Mouse (Mus musculus) heart, embryonic 14.5 days (tissue): ENCODE results near the gene Iqschfp. TPM values are rescaled to one million over a fixed set of nuclear protein-coding genes. Genes with fewer than 3 reads are reported as not detected.

Source experiments
- ATAC-seq: fragments of 200-750 bp; cut with Nextera tagmentation; 2 replicates; pipeline ENCODE4 v1.8.0; 2017; ENCODE audit warnings: low read depth, moderate TSS enrichment; ENCODE audit not compliant: insufficient number of reproducible peaks, insufficient read depth, low FRiP score
- H3K27ac ChIP-seq, 2 experiments: fragments of 200-500 bp in 1 of 2; fragments of 300-500 bp in 1 of 2; sonication (generic) in 1 of 2; replicated peaks in 1 of 2; 2 replicates each; pipeline ENCODE4 v1.5.1; 2012 to 2014; ENCODE audit warnings: low read depth in 2 of 2, low read length in 2 of 2, control low read depth in 1 of 2, mild to moderate bottlenecking in 1 of 2, mixed read lengths in 1 of 2; ENCODE audit not compliant: control insufficient read depth in 1 of 2, insufficient read depth in 1 of 2
- H3K27me3 ChIP-seq: fragments of 300-500 bp; sonication (generic); 2 replicates; pipeline ENCODE4 v1.6.1; 2014; ENCODE audit warnings: mild to moderate bottlenecking, low read length, control low read depth; ENCODE audit not compliant: control insufficient read depth, insufficient read depth
- H3K36me3 ChIP-seq: fragments of 300-500 bp; sonication (generic); 2 replicates; pipeline ENCODE4 v1.6.1; 2014; ENCODE audit warnings: mild to moderate bottlenecking, control low read depth, low read length, mixed read lengths; ENCODE audit not compliant: control insufficient read depth, insufficient read depth
- H3K4me1 ChIP-seq, 2 experiments: fragments of 200-500 bp in 1 of 2; fragments of 300-500 bp in 1 of 2; sonication (generic) in 1 of 2; 2 replicates each; pipeline ENCODE4 v1.6.1; 2012 to 2014; ENCODE audit warnings: low read length in 2 of 2, control low read depth in 1 of 2, mixed read lengths in 1 of 2; ENCODE audit not compliant: control insufficient read depth in 2 of 2, insufficient read depth in 2 of 2
- H3K4me2 ChIP-seq: fragments of 300-500 bp; sonication (generic); 2 replicates; pipeline ENCODE4 v1.6.1; 2014; ENCODE audit warnings: mild to moderate bottlenecking, low read length
- H3K4me3 ChIP-seq, 2 experiments: fragments of 200-500 bp in 1 of 2; fragments of 300-500 bp in 1 of 2; sonication (generic) in 1 of 2; 2 replicates each; pipeline ENCODE4 v1.5.1; 2012 to 2014; ENCODE audit warnings: low read length in 2 of 2, mild to moderate bottlenecking in 2 of 2, control low read depth in 1 of 2, low read depth in 1 of 2, moderate library complexity in 1 of 2; ENCODE audit not compliant: control insufficient read depth in 1 of 2, insufficient read depth in 1 of 2
- H3K9ac ChIP-seq: fragments of 300-500 bp; sonication (generic); 2 replicates; pipeline ENCODE4 v1.6.1; 2014; ENCODE audit warnings: mild to moderate bottlenecking, low read length
- H3K9me3 ChIP-seq: fragments of 300-500 bp; sonication (generic); 2 replicates; pipeline ENCODE4 v1.6.1; 2016; ENCODE audit warnings: low read length, control low read depth; ENCODE audit not compliant: control insufficient read depth
- WGBS: fragments of 180-500 bp; shearing (Covaris S2); extraction: QIAGEN DNeasy Blood & Tissue Kit; methylation state at CpG from one replicate; pipeline ENCODE4 v1.1.7; 2014; 5-methylcytosine and 5-hydroxymethylcytosine counted together
- polyA plus RNA-seq: library from polyadenylated mRNA; unstranded; fragments of >200 nt; fragmentation: Nextera tagmentation; extraction: Ambion mirVana; gene quantifications from 2 replicates; pipeline ENCODE4 v1.2.1, GENCODE M21; 2014

The Iqschfp gene
- polyA plus RNA-seq, 1 experiment from 2014 or later: not detected

- H3K36me3 ChIP-seq: no peaks in the 10 kb centered on the region
- 39% methylated on average over 10 of the region's 10 CpGs for WGBS
- peak overlapping the region; percentile 36 to 53 for H3K27ac ChIP-seq
- peaks cover 24 to 29% of the 10 kb centered on the region in 2 experiments for H3K4me1 ChIP-seq
- H3K9me3 ChIP-seq: no peaks in the 10 kb centered on the region
- no peak overlapping the region for H3K4me3 ChIP-seq
- ATAC-seq: no peak
- peak overlapping the region; percentile 52 for H3K4me2 ChIP-seq
- H3K27me3 ChIP-seq: no peaks in the 10 kb centered on the region
- H3K9ac ChIP-seq: no peak overlapping the region
Measured at GRCm38 (mm10) chr3:68575636-68576340, 683.8 kb downstream of the Iqschfp start.

- 8% methylated on average over 7 of the region's 7 CpGs for WGBS
- Histone ChIP-seq H3K9me3 (no peaks in the 10 kb centered on the region), H3K4me1 (peaks cover 24 to 30% of the 10 kb centered on the region in 2 experiments), H3K4me2 (peak overlapping the region; percentile 52), H3K27me3 (no peaks in the 10 kb centered on the region), H3K27ac (peak overlapping the region; percentile 36 to 53), H3K36me3 (no peaks in the 10 kb centered on the region), H3K9ac (peak overlapping the region; percentile 54; the same call in 1 of the 2 replicates), H3K4me3 (no peak overlapping the region)
- peak; percentile 46 for ATAC-seq
Measured at GRCm38 (mm10) chr3:68576431-68576830, 684.4 kb downstream of the Iqschfp start.

- Histone ChIP-seq H3K36me3 (no peaks in the 10 kb centered on the region), H3K4me3 (no peak overlapping the region), H3K27me3 (no peaks in the 10 kb centered on the region), H3K4me2 (peak overlapping the region; percentile 52), H3K9ac (peak overlapping the region; percentile 54; the same call in 1 of the 2 replicates), H3K4me1 (peaks cover 26 to 34% of the 10 kb centered on the region in 2 experiments), H3K27ac (peak overlapping the region; percentile 36 to 53), H3K9me3 (no peaks in the 10 kb centered on the region)
- 44% methylated on average over 5 of the region's 5 CpGs for WGBS
- ATAC-seq: no peak
Measured at GRCm38 (mm10) chr3:68576948-68577347, 684.9 kb downstream of the Iqschfp start.

- no peaks in the 10 kb centered on the region for H3K27me3 ChIP-seq
- H3K36me3 ChIP-seq: no peaks in the 10 kb centered on the region
- no peak overlapping the region for H3K4me3 ChIP-seq
- H3K9me3 ChIP-seq: no peaks in the 10 kb centered on the region
- H3K9ac ChIP-seq: no peak overlapping the region
- no peak overlapping the region for H3K4me2 ChIP-seq
- WGBS: 61% methylated on average over 13 of the region's 13 CpGs
- peaks cover 32 to 49% of the 10 kb centered on the region in 2 experiments for H3K4me1 ChIP-seq
- H3K27ac ChIP-seq: no peak overlapping the region
- no peak for ATAC-seq
Measured at GRCm38 (mm10) chr3:68581591-68581990, 689.6 kb downstream of the Iqschfp start.

GRCm38 (mm10) chr3:68582103-68582740, 690.2 kb downstream of the Iqschfp start:
- Histone ChIP-seq H3K36me3 (no peaks in the 10 kb centered on the region), H3K9me3 (no peaks in the 10 kb centered on the region), H3K27me3 (no peaks in the 10 kb centered on the region), H3K4me1 (peaks cover 33 to 49% of the 10 kb centered on the region in 2 experiments), H3K4me3 (no peak overlapping the region), H3K4me2 (peak overlapping the region; percentile 70), H3K9ac (peak overlapping the region; percentile 75; the same call in 1 of the 2 replicates), H3K27ac (peak overlapping the region; percentile 95 to 97)
- ATAC-seq: no peak
- WGBS: 76% methylated on average over 12 of the region's 12 CpGs

GRCm38 (mm10) chr3:68583031-68583693, 691.1 kb downstream of the Iqschfp start:
- no peak for ATAC-seq
- Histone ChIP-seq H3K4me3 (peak overlapping the region; percentile 13 to 27; a peak in 2 of 4 replicates), H3K4me1 (peaks cover 40 to 58% of the 10 kb centered on the region in 2 experiments), H3K9me3 (no peaks in the 10 kb centered on the region), H3K27me3 (no peaks in the 10 kb centered on the region), H3K36me3 (no peaks in the 10 kb centered on the region), H3K9ac (peak overlapping the region; percentile 75), H3K27ac (peak overlapping the region; percentile 95 to 97), H3K4me2 (peak overlapping the region; percentile 70)
- 10% methylated on average over 14 of the region's 14 CpGs for WGBS

GRCm38 (mm10) chr3:68583771-68584511, 691.9 kb downstream of the Iqschfp start:
- Histone ChIP-seq H3K4me2 (peak overlapping the region; percentile 70), H3K4me3 (peak overlapping the region; percentile 24 to 27), H3K27ac (peak overlapping the region; percentile 95 to 97), H3K9ac (peak overlapping the region; percentile 75), H3K9me3 (no peaks in the 10 kb centered on the region), H3K4me1 (peaks cover 41 to 65% of the 10 kb centered on the region in 2 experiments), H3K36me3 (no peaks in the 10 kb centered on the region), H3K27me3 (no peaks in the 10 kb centered on the region)
- 30% methylated on average over 14 of the region's 14 CpGs for WGBS
- ATAC-seq: peak; percentile 68
